ENCODE assay signal across 10 mouse cellular contexts in the genomic region with DNA sequence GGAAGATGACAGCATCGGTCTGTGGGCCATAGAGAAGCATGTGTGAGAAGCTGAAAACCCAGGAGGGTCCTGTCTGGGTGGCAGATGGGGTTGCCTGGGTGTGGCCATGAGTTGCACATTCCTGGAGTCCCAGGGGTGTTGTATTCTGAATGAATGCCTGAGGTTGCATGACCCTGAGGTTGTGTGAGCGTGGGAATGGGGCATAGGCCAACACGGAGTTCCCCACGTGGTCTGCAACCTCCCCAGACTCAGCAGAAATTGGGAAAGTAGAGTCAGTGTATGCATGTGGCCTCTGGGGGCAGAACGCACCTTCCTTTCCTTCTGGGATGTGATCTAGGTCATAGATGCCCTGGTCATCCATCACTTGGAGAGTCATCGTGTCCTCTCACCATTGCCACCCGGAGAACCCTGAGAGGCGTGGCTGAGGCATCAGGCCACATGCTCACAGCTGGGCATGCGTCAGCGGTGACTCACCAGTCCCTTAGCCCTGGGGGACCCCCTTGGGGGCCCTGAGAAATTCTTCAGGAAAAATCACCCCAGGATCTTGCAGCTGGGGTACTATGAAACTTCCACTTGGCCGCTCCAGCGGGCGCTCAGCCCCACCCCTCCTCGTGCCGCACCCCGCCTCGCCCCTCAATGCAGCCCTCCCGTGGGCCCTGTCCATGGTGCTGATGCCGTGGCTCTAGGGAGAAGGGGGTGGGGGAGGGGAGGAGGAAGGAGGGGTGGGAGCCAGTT. TPM values are rescaled to one million over a fixed set of nuclear protein-coding genes. Genes with fewer than 3 reads are reported as not detected.
DNase-seq lines count a peak whose midpoint lies in the region; ATAC-seq and TF ChIP-seq lines count a peak whose summit lies in the region.
"Had no signal": no experiment of that assay in that cellular context is flagged by ENCODE, and none has a peak within 500 bp of the region (broad histone marks: within the 10 kb centered on the region; RNA-seq: fewer than 3 reads in every experiment).

No protein-coding gene starts in this region.

- H3K9me3 ChIP-seq in forebrain, embryonic 11.5 days (ENCODE audit: control insufficient read depth, low read length), result no peaks in the 10 kb centered on the region
- H3K9me3 ChIP-seq in forebrain, embryonic 13.5 days (replicated peaks), result no peaks in the 10 kb centered on the region
- H3K9me3 ChIP-seq in heart, embryonic 14.5 days (ENCODE audit: control insufficient read depth, low read length), result no peaks in the 10 kb centered on the region
- no peaks in the 10 kb centered on the region for H3K9me3 ChIP-seq in liver, embryonic 12.5 days (replicated peaks)

- H3K79me2 ChIP-seq in C2C12 (ENCODE audit: control insufficient read depth, insufficient read depth), result no peaks in the 10 kb centered on the region

- H3ac ChIP-seq in C2C12 (ENCODE audit: control insufficient read depth, insufficient read length, low read depth), result no peak overlapping the region

- no peaks in the 10 kb centered on the region for H3K36me3 ChIP-seq in forebrain, embryonic 11.5 days (ENCODE audit: control insufficient read depth, insufficient read depth, low read length)
- no peaks in the 10 kb centered on the region for H3K36me3 ChIP-seq in forebrain, embryonic 13.5 days (ENCODE audit: poor library complexity, severe bottlenecking)
- no peaks in the 10 kb centered on the region for H3K36me3 ChIP-seq in C2C12 (ENCODE audit: control insufficient read depth, insufficient read depth)
- no peaks in the 10 kb centered on the region for H3K36me3 ChIP-seq in heart, embryonic 14.5 days (ENCODE audit: control insufficient read depth, insufficient read depth, low read length)
- no peaks in the 10 kb centered on the region for H3K36me3 ChIP-seq in liver, embryonic 12.5 days

- ATAC-seq in forebrain, embryonic 11.5 days (replicated peaks; ENCODE audit: low FRiP score), result no peak
- no peak for ATAC-seq in forebrain, embryonic 13.5 days
- ATAC-seq in heart, embryonic 14.5 days (ENCODE audit: insufficient number of reproducible peaks, insufficient read depth, low FRiP score, low read depth), result no peak
- 0 out of 2 replicates have a peak, but pooled peaks have one; percentile 33 for ATAC-seq in liver, embryonic 12.5 days

- H3K79me3 ChIP-seq in C2C12 (ENCODE audit: low read depth), result no peaks in the 10 kb centered on the region

- H3K27ac ChIP-seq in forebrain, embryonic 11.5 days (ENCODE audit: low read depth, low read length), result no peak overlapping the region
- H3K27ac ChIP-seq in forebrain, embryonic 13.5 days, result no peak overlapping the region
- H3K27ac ChIP-seq in heart, embryonic 14.5 days (replicated peaks in 1 of 2; ENCODE audit: control insufficient read depth in 1 of 2, insufficient read depth in 1 of 2, low read depth in 2 of 2, low read length in 2 of 2), result no peak overlapping the region
- no peak overlapping the region for H3K27ac ChIP-seq in liver, embryonic 12.5 days

- 0 out of 2 replicates have a peak, but pooled peaks cover 2% of the 10 kb centered on the region for H3K27me3 ChIP-seq in forebrain, embryonic 11.5 days (ENCODE audit: control insufficient read depth, insufficient read depth, low read length)
- peaks cover 41% of the 10 kb centered on the region for H3K27me3 ChIP-seq in forebrain, embryonic 13.5 days
- no peaks in the 10 kb centered on the region for H3K27me3 ChIP-seq in C2C12 (ENCODE audit: control insufficient read depth, insufficient read depth, insufficient read length)
- H3K27me3 ChIP-seq in heart, embryonic 14.5 days (ENCODE audit: control insufficient read depth, insufficient read depth, low read length), result peaks cover 48% of the 10 kb centered on the region
- H3K27me3 ChIP-seq in liver, embryonic 12.5 days (replicated peaks), result peaks cover 70% of the 10 kb centered on the region

- peak; percentile 77 for DNase-seq in forebrain, embryonic 11.5 days (ENCODE audit: low spot score)
- peak; percentile 74 for DNase-seq in embryo, embryonic 10 days (ENCODE audit: low spot score)
- DNase-seq in thymus, postnatal 4 days, result peak; percentile 68
- DNase-seq in left cerebral cortex, postnatal 4 days, result no peak

- H3K4me1 ChIP-seq in forebrain, embryonic 11.5 days (replicated peaks; ENCODE audit: control insufficient read depth, insufficient read depth, low read length), result peaks cover 8% of the 10 kb centered on the region; the same call in 1 of the 2 replicates
- H3K4me1 ChIP-seq in forebrain, embryonic 13.5 days, result peaks cover 7% of the 10 kb centered on the region
- H3K4me1 ChIP-seq in heart, embryonic 14.5 days (ENCODE audit: control insufficient read depth in 2 of 2, insufficient read depth in 2 of 2, low read length in 2 of 2), result 0 out of 4 replicates have a peak, but pooled peaks cover 2 to 4% of the 10 kb centered on the region in 2 experiments
- peaks cover 7% of the 10 kb centered on the region for H3K4me1 ChIP-seq in liver, embryonic 12.5 days

- H3K9ac ChIP-seq in forebrain, embryonic 11.5 days (ENCODE audit: low read length), result no peak overlapping the region
- H3K9ac ChIP-seq in forebrain, embryonic 13.5 days, result no peak overlapping the region
- H3K9ac ChIP-seq in heart, embryonic 14.5 days (ENCODE audit: low read length), result no peak overlapping the region
- H3K9ac ChIP-seq in liver, embryonic 12.5 days, result no peak overlapping the region

- 18% methylated on average over 19 of the region's 19 CpGs for WGBS in forebrain, embryonic 11.5 days
- WGBS in forebrain, embryonic 13.5 days, result 19% methylated on average over 18 of the region's 19 CpGs
- WGBS in heart, embryonic 14.5 days, result 10% methylated on average over 19 of the region's 19 CpGs
- 14% methylated on average over 19 of the region's 19 CpGs for WGBS in liver, embryonic 12.5 days (ENCODE audit: insufficient replicate concordance)

- TF ChIP-seq CTCF in C2C12 (IDR thresholded peaks at IDR 0.05; ENCODE audit: control insufficient read depth, insufficient read depth, insufficient read length), result no peak

- H3K4me3 ChIP-seq in forebrain, embryonic 11.5 days (ENCODE audit: low read depth, low read length), result no peak overlapping the region
- H3K4me3 ChIP-seq in forebrain, embryonic 13.5 days, result no peak overlapping the region
- H3K4me3 ChIP-seq in C2C12 (ENCODE audit: insufficient read depth, poor library complexity, severe bottlenecking), result no peak overlapping the region
- no peak overlapping the region for H3K4me3 ChIP-seq in heart, embryonic 14.5 days (ENCODE audit: control insufficient read depth in 1 of 2, insufficient read depth in 1 of 2, low read depth in 1 of 2, low read length in 2 of 2)
- no peak overlapping the region for H3K4me3 ChIP-seq in liver, embryonic 12.5 days

- intact Hi-C loops in left cerebral cortex, postnatal 4 days (cut with DNase I), result no loop called here

- no peak overlapping the region for H3K4me2 ChIP-seq in forebrain, embryonic 11.5 days (ENCODE audit: low read depth, low read length, severe bottlenecking)
- no peak overlapping the region for H3K4me2 ChIP-seq in forebrain, embryonic 13.5 days
- H3K4me2 ChIP-seq in heart, embryonic 14.5 days (ENCODE audit: low read length), result 0 out of 2 replicates have a peak overlapping the region, but pooled peaks have one; percentile 16
- peak overlapping the region; percentile 25; the same call in 1 of the 2 replicates for H3K4me2 ChIP-seq in liver, embryonic 12.5 days

TF ChIP-seq in C2C12, 6 proteins besides CTCF, POLR2A, EP300 and RAD21:
- no peak for TF ChIP-seq CEBPB (IDR thresholded peaks at IDR 0.05; ENCODE audit: low read depth)
- peak; percentile 77 for TF ChIP-seq USF1 (IDR thresholded peaks at IDR 0.05; ENCODE audit: low read depth)
- peak; percentile 36 for TF ChIP-seq MYOD1 (IDR thresholded peaks at IDR 0.05; ENCODE audit: control insufficient read depth, insufficient read length, low read depth)
- peak; percentile 93 for TF ChIP-seq FOSL1 (IDR thresholded peaks at IDR 0.05; ENCODE audit: insufficient read depth, low read length, poor library complexity, severe bottlenecking)
TF ChIP-seq in C2C12: peak in this region for 3.

RNA-seq across cellular contexts. Expression of a gene that starts 2.2 kb away (rescaled TPM):
- polyA plus RNA-seq in forebrain, embryonic 11.5 days (2014; fragmentation: Nextera tagmentation; extraction: Ambion mirVana), result 0.52 and 0.59 TPM in 2 replicates
- polyA plus RNA-seq in forebrain, embryonic 13.5 days (2015; fragmentation: Nextera tagmentation; extraction: Ambion mirVana), result 0.11 and 0.15 TPM in 2 replicates
- polyA plus RNA-seq in C2C12 (2012; fragmentation: generic; extraction: Trizol), result 1.3 TPM
- 0.12 and 0.20 TPM in 2 replicates for polyA plus RNA-seq in heart, embryonic 14.5 days (2014; fragmentation: Nextera tagmentation; extraction: Ambion mirVana)
- 0.02 and 0.06 TPM in 2 replicates for polyA plus RNA-seq in liver, embryonic 12.5 days (2016; fragmentation: Nextera tagmentation; extraction: Ambion mirVana)
- total RNA-seq in left cerebral cortex, postnatal 4 days (2021), result 1 to 10 TPM in 1 of 2 experiments, under 1 TPM in 1; 0.90 to 1.2 TPM

RNA-seq across cellular contexts. Expression of a gene that starts 5.6 kb away (rescaled TPM):
- polyA plus RNA-seq in forebrain, embryonic 11.5 days (2014; fragmentation: Nextera tagmentation; extraction: Ambion mirVana), result not detected in 2 replicates
- polyA plus RNA-seq in forebrain, embryonic 13.5 days (2015; fragmentation: Nextera tagmentation; extraction: Ambion mirVana), result not detected in 2 replicates
- polyA plus RNA-seq in C2C12 (2012; fragmentation: generic; extraction: Trizol), result not detected
- polyA plus RNA-seq in heart, embryonic 14.5 days (2014; fragmentation: Nextera tagmentation; extraction: Ambion mirVana), result not detected in 2 replicates
- polyA plus RNA-seq in liver, embryonic 12.5 days (2016; fragmentation: Nextera tagmentation; extraction: Ambion mirVana), result not detected in 2 replicates
- not detected for total RNA-seq in left cerebral cortex, postnatal 4 days (2021)
- total RNA-seq: left cerebral cortex, postnatal 10 days had no signal
- polyA plus RNA-seq: stomach, embryonic 16.5 days had no signal

RNA-seq across cellular contexts. Expression of a gene that starts 55.7 kb away (rescaled TPM):
- 1.3 and 1.6 TPM in 2 replicates for polyA plus RNA-seq in forebrain, embryonic 11.5 days (2014; fragmentation: Nextera tagmentation; extraction: Ambion mirVana)
- 1.1 and 1.2 TPM in 2 replicates for polyA plus RNA-seq in forebrain, embryonic 13.5 days (2015; fragmentation: Nextera tagmentation; extraction: Ambion mirVana)
- 11.8 TPM for polyA plus RNA-seq in C2C12 (2012; fragmentation: generic; extraction: Trizol)
- 4.5 and 5.9 TPM in 2 replicates for polyA plus RNA-seq in heart, embryonic 14.5 days (2014; fragmentation: Nextera tagmentation; extraction: Ambion mirVana)
- 7.9 TPM in 2 replicates for polyA plus RNA-seq in liver, embryonic 12.5 days (2016; fragmentation: Nextera tagmentation; extraction: Ambion mirVana)
- total RNA-seq in left cerebral cortex, postnatal 4 days (2021), result 10 to 100 TPM; 33.3 to 42.2 TPM

Comparison
In these comparisons a context has a peak if more than half of its experiments do, and no peak if none do; other contexts are left out.
1. H3K4me2 ChIP-seq: peak in heart, embryonic 14.5 days (single experiment) and liver, embryonic 12.5 days (single experiment); none in forebrain, embryonic 11.5 days (single experiment) and forebrain, embryonic 13.5 days (single experiment).